Mouse (Mus musculus) heart, adult 2 months (tissue): Measurements from ENCODE around the gene Hexb. TPM values are rescaled to one million over a fixed set of nuclear protein-coding genes. Genes with fewer than 3 reads are reported as not detected.
"Not testable (repeated sequence)": the region's sequence is repeated elsewhere in the genome, so short reads cannot be mapped to it uniquely, and the experiment has no call there.

ENCODE experiments used
- DNase-seq, 2 experiments: peaks; one replicate each; pipeline ENCODE4 v3.0.0; 2021
- H3K27ac ChIP-seq: fragments of 200-600 bp; 2 replicates; pipeline ENCODE4 v1.8.1; 2022
- H3K27me3 ChIP-seq: fragments of 200-500 bp; 2 replicates; pipeline ENCODE4 v1.6.1; 2012; ENCODE audit warnings: mild to moderate bottlenecking, low read length, inconsistent platforms, mixed read lengths; ENCODE audit not compliant: control insufficient read depth, insufficient read depth
- H3K36me3 ChIP-seq: fragments of 200-500 bp; 2 replicates; pipeline ENCODE4 v1.6.1; 2012; ENCODE audit warnings: low read length, inconsistent platforms; ENCODE audit not compliant: control insufficient read depth, insufficient read depth
- H3K4me1 ChIP-seq: fragments of 200-500 bp; 2 replicates; pipeline ENCODE4 v1.6.1; 2011; ENCODE audit warnings: low read length; ENCODE audit not compliant: control insufficient read depth, insufficient read depth
- H3K4me3 ChIP-seq: fragments of 200-600 bp; 2 replicates; pipeline ENCODE4 v1.8.1; 2022
- H3K79me2 ChIP-seq: fragments of 200-500 bp; replicated peaks from 2 replicates; pipeline ENCODE4 v1.6.1; 2012; ENCODE audit warnings: mild to moderate bottlenecking, inconsistent platforms, low read length, moderate library complexity, mixed read lengths; ENCODE audit not compliant: control insufficient read depth, insufficient read depth
- H3K9ac ChIP-seq: fragments of 200-500 bp; 2 replicates; pipeline ENCODE4 v1.6.1; 2012; ENCODE audit warnings: low read depth, mild to moderate bottlenecking, control low read depth, inconsistent platforms, low read length, mixed read lengths
- CTCF ChIP-seq: fragments of 200-600 bp; IDR thresholded peaks from 2 replicates; pipeline ENCODE4 v1.8.1; 2022; ENCODE audit warnings: antibody characterized with exemption, mild to moderate bottlenecking, moderate library complexity
- EP300 ChIP-seq: fragments of 200-500 bp; IDR thresholded peaks from 2 replicates; pipeline ENCODE4 v1.6.1; 2011; ENCODE audit warnings: low read depth, low read length, control low read depth; ENCODE audit not compliant: insufficient read depth
- POLR2A ChIP-seq: fragments of 200-500 bp; IDR thresholded peaks from 2 replicates; pipeline ENCODE4 v1.6.1; 2011; ENCODE audit warnings: mild to moderate bottlenecking, low read depth, low read length, control low read depth; ENCODE audit not compliant: insufficient read depth
- WGBS: fragments of 180-500 bp; shearing (Covaris S2); methylation state at CpG from one replicate; pipeline ENCODE4 v1.1.7; 2018; 5-methylcytosine and 5-hydroxymethylcytosine counted together
- intact Hi-C: fragments of 180-260 bp; cut with DNase I; formaldehyde crosslinking; loops from one replicate; pipeline ENCODE4 v1.15.1; 2025
- polyA plus RNA-seq: library from polyadenylated mRNA; depleted of rRNA; stranded (reverse); fragments of >200 nt; gene quantifications from 2 replicates; pipeline ENCODE4 v1.2.3, GENCODE M21; 2012; rRNA removed
- total RNA-seq, 2 experiments: library from RNA; stranded (reverse); gene quantifications; 2 replicates each; pipeline ENCODE4 v1.2.3; 2021

Hexb gene
- total and polyA plus RNA-seq, 3 experiments: 21.2 to 21.7 (median 21.3) TPM

GRCm38 (mm10) chr13:97145834-97146233 is 52.3 kb downstream of the Hexb start:
- no peaks in the 10 kb centered on the region for H3K4me1 ChIP-seq
- no peak for DNase-seq
- no peaks in the 10 kb centered on the region for H3K27me3 ChIP-seq
- H3K9ac ChIP-seq: no peak overlapping the region
- TF ChIP-seq EP300 (no peak), CTCF (peak; percentile 86)
- no peaks in the 10 kb centered on the region for H3K36me3 ChIP-seq
- intact Hi-C loops: no loop called here
- no peak overlapping the region for H3K27ac ChIP-seq
- no peak overlapping the region for H3K4me3 ChIP-seq
- WGBS: 52% methylated on average over 4 of the region's 4 CpGs
- peaks cover under 1% of the 10 kb centered on the region; the same call in 1 of the 2 replicates for H3K79me2 ChIP-seq

- peaks cover 1% of the 10 kb centered on the region; the same call in 1 of the 2 replicates for H3K79me2 ChIP-seq
- DNase-seq: no peak
- 84% methylated on average over 7 of the region's 7 CpGs for WGBS
- TF ChIP-seq EP300 (no peak), POLR2A (no peak), CTCF (no peak)
- intact Hi-C loops: no loop called here
- no peak overlapping the region for H3K4me3 ChIP-seq
- no peaks in the 10 kb centered on the region for H3K36me3 ChIP-seq
- no peak overlapping the region for H3K27ac ChIP-seq
- peaks cover 1% of the 10 kb centered on the region for H3K4me1 ChIP-seq
- H3K27me3 ChIP-seq: no peaks in the 10 kb centered on the region
- H3K9ac ChIP-seq: no peak overlapping the region
Measured at GRCm38 (mm10) chr13:97142321-97142720, 55.8 kb downstream of the Hexb start.

GRCm38 (mm10) chr13:97138404-97138931 is 59.7 kb downstream of the Hexb start:
- Histone ChIP-seq H3K27ac (peak overlapping the region; percentile 96), H3K4me3 (peak overlapping the region; percentile 95), H3K9ac (peak overlapping the region; percentile 93)
- not testable (repeated sequence) for DNase-seq, H3K79me2 ChIP-seq, H3K4me1 ChIP-seq, H3K36me3 ChIP-seq, H3K27me3 ChIP-seq
- intact Hi-C loops: loop anchor here (5.0 kb wide), 1 partner anchor 1124 kb away; the partner anchor contains the start of genes Ankra2 and Utp15
- 28% methylated on average over 8 of the region's 8 CpGs for WGBS

- TF ChIP-seq CTCF: no peak
- TF ChIP-seq POLR2A: peak; percentile 92
- peak; percentile 93 for TF ChIP-seq EP300
- intact Hi-C loops: loop anchor here (2.0 to 5.0 kb wide), 2 partner anchors 67 to 1125 kb away; partner anchors contain the start of genes Ankra2 and Utp15
- H3K79me2 ChIP-seq: peaks cover 1% of the 10 kb centered on the region; the same call in 1 of the 2 replicates
- H3K9ac ChIP-seq: peak within 1 kb of the TSS; percentile 93
- H3K27me3 ChIP-seq: no peaks in the 10 kb centered on the region
- WGBS: under 1% methylated on average over 57 of the region's 57 CpGs
- peaks cover 3% of the 10 kb centered on the region for H3K36me3 ChIP-seq
- peaks cover 1% of the 10 kb centered on the region for H3K4me1 ChIP-seq
- H3K27ac ChIP-seq: peak within 1 kb of the TSS; percentile 96
- H3K4me3 ChIP-seq: peak within 1 kb of the TSS; percentile 95
- DNase-seq: peak; percentile 90 to 92
Measured at GRCm38 (mm10) chr13:97137466-97138400, 60.4 kb downstream of the Hexb start, which contains the start of the genes Gfm2 and Nsa2. Gene Gfm2, plus strand, starts transcription at chr13:97137937. Gene Nsa2, minus strand, starts transcription at chr13:97137937.

- H3K79me2 ChIP-seq, DNase-seq, intact Hi-C loops, H3K4me1 ChIP-seq, H3K27ac ChIP-seq, H3K4me3 ChIP-seq, H3K36me3 ChIP-seq, H3K9ac ChIP-seq, H3K27me3 ChIP-seq: not testable (repeated sequence)
- WGBS: no CpG with 5 or more reads among the region's 2 CpGs
Measured at GRCm38 (mm10) chr13:97130413-97130812, 67.7 kb downstream of the Hexb start.

- H3K4me1 ChIP-seq, H3K27ac ChIP-seq, intact Hi-C loops, H3K27me3 ChIP-seq, H3K36me3 ChIP-seq, DNase-seq, H3K79me2 ChIP-seq, H3K9ac ChIP-seq, H3K4me3 ChIP-seq: not testable (repeated sequence)
- 65% methylated on average over 4 of the region's 4 CpGs for WGBS
Measured at GRCm38 (mm10) chr13:97129654-97130053, 68.5 kb downstream of the Hexb start.

Other genes starting within 250 kb of the Hexb start
- not detected for gene 1700029F12Rik, start 164.0 kb downstream of the Hexb start, total RNA-seq
- 0.78 and 0.82 TPM in 2 replicates for gene 1700029F12Rik, start 164.0 kb downstream of the Hexb start, polyA plus RNA-seq
- gene Fam169a, start 131.1 kb downstream of the Hexb start, total RNA-seq: under 1 TPM; 0.42 to 0.50 TPM
- 0.12 and 0.26 TPM in 2 replicates for gene Fam169a, start 131.1 kb downstream of the Hexb start, polyA plus RNA-seq
- 10 to 100 TPM in 1 of 2 experiments, not detected in 1; 10.7 TPM for gene Gm6169, start 99.1 kb downstream of the Hexb start, total RNA-seq
- gene Gm6169, start 99.1 kb downstream of the Hexb start, polyA plus RNA-seq: 1.2 and 2.5 TPM in 2 replicates
- gene Gfm2, start 60.4 kb downstream of the Hexb start, total RNA-seq: 10 to 100 TPM; 43.0 to 54.7 TPM
- gene Gfm2, start 60.4 kb downstream of the Hexb start, polyA plus RNA-seq: 27.9 and 50.2 TPM in 2 replicates
- 10 to 100 TPM; 42.0 to 45.0 TPM for gene Nsa2, start 60.4 kb downstream of the Hexb start, total RNA-seq
- 14.9 and 27.5 TPM in 2 replicates for gene Nsa2, start 60.4 kb downstream of the Hexb start, polyA plus RNA-seq
- 1 to 10 TPM; 7.7 to 10.0 TPM for gene Enc1, start 42.7 kb upstream of the Hexb start, total RNA-seq
- 5.2 and 6.3 TPM in 2 replicates for gene Enc1, start 42.7 kb upstream of the Hexb start, polyA plus RNA-seq